Mouse (Mus musculus) right cerebral cortex, postnatal 4 days (tissue): ENCODE data around the gene Mrpl38.
"Not testable (repeated sequence)": the region's sequence is repeated elsewhere in the genome, so short reads cannot be mapped to it uniquely, and the experiment has no call there.

ENCODE experiments used
- DNase-seq: peaks from one replicate; pipeline ENCODE4 v3.0.0-alpha.2; 2022

The Mrpl38 gene

DNA sequence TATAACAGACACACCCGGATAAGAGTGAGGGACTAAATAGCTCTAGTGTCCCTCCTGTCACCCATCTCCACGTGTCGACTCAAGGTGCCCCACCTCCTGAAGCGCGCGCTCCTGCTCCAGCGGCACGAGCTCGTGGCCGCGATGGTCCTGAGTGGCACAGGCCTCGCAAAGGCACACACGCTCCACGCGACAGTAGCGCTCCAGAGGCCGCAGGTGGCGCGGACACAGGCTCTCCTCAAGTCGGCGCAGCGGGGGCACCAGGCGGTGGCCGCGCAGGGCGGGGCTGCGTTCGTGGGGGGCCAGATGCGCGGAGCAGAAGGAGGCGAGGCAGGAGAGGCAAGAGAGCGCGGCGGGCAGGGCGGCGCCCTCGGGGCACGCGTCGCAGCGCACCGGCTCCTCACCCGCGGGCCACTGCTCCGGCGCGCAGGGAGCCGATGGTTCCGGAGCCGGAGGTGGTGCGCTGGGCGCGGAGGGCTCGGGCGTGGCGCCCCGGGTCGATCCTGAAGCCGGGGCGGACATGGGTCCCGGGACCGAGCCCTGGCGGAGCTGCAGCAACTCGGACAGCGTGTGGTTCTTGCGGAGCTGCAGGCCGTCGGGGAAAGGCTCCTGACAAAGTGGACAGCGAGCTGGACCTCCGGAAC, 29.1 kb downstream of the Mrpl38 start:
- no peak for DNase-seq

DNA sequence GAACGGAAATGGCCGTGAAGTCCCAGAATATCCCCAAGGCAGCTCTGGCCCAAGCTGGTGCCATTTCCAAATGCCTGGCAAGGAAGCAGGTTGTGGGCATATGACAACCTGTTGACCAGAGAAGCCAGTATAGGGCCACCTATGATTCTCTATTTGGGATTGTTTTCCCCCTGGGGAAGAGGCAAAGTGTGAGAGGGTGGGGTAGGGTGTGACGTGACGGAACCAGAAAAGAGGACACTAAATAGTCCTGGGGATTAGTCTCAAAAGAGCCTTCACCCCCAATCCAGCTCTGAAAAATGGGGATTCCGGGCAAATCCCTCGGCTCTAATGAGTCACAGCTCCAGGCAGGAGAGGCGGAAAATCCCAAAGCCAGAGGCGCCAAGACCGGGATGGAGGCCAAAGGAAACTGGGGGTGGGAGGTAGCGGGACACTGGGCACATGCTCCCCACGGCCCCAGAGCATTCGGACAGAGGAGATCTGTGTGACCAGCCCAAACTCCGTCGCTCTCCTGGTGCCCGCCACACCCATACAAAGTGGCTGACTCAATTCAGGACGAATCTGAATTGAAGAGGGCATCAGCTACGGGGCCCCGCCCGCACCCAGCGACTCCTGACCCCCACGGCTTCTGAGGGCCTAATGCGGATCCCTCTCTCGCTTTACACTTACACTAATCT, 30.1 kb downstream of the Mrpl38 start:
- DNase-seq: no peak

DNA sequence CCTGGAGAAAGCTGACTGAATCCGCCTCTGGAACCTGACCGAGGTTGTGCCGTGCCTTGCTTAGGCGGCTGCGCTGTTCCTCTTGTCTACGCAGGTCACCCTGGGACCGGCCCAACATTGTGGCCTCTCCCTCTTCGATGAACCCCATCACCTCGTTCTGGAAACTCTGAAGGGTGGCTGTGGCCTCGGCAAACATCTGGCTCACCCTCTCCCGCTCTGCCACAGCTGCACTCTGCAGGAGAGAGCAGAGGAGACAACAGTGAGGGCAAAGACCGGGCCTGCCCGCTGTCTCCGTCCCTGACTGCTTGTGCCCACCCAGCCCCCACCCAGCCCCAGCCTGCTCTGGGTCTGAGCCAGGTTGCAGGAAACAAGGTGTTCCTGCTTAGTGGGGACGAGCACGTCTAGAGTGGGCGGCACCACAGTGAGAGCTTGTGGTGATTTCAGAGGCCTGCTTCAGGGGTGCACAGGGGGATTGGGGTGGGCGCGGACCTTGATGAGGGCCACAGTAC, 30.8 kb downstream of the Mrpl38 start:
- no peak for DNase-seq

DNA sequence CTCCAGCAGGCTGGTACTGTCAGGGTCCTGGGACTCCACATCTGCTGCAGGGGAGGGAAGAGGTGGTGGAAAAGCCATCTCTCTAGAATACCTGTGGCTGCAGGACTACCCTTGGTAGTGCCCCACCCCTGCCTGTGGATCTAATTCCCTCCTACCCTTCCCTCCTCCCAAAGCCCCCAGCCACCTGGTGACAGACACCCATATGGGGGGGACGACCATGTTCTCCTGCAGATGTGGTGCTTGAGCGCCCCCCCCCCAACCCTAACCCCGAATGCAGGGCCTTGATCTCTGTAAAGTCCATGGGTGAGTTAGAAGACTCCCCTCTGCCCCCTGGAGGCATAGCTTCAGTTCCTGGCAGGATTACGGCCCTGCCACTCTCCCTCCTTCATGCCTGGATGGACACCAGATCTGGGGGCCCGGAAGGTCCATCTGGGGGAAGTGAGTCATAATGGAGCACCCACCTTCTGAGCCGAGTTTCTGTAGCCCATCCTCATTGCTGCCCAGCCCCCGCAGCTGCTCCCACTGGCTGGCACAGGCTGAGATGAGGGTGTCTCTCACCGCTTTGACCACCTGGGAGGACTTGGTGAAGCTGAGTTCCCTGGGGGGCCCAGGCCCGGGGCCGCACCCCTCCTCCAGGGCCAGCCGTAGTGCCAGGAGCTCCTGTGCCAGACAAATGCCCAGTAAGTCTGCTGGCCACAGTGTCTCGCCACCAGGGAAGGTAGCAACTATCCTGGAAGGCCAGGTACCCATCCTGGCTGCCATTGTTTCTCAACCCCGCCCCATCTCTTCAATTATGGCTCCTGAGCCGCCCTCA, 31.5 kb downstream of the Mrpl38 start:
- no peak for DNase-seq

DNA sequence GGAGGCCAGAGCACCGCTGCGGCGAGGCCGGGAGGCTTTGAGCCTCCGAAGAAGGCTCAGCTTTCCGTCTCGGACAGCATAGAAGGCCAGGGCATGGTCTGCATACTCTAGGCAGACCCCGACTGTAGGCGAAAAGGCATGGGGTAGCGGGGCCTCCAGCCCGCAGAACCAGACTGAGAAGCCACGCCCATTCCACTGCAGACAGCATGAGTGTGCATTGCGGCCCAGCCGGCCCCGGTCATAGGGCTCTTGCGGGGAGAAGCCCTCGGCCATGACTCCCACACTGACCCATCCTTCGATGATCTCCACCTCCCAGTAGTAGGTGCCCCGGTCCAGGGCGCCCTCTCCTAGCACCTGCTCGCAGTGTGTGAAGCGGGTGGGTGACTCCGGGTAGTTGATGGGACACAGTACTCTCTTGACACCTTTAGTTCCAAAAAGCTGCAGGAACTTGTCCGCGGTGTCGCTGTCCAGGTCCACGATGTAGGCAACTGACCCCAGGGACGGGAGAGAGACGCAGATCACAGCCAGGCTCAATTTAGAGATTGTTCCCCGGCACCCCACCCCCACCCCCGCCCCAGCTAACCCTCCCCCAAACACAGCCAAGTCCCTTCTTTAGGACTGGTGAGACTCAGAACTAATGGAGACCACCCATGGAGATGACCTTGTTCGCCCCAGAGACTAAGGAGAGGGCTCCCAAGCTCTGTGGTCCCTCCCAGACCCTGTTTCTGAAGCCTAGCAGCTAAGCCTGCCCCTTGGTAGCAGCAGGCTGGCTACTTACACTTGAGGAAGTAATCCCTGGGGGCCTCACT, 32.3 kb downstream of the Mrpl38 start:
- DNase-seq: no peak

DNA sequence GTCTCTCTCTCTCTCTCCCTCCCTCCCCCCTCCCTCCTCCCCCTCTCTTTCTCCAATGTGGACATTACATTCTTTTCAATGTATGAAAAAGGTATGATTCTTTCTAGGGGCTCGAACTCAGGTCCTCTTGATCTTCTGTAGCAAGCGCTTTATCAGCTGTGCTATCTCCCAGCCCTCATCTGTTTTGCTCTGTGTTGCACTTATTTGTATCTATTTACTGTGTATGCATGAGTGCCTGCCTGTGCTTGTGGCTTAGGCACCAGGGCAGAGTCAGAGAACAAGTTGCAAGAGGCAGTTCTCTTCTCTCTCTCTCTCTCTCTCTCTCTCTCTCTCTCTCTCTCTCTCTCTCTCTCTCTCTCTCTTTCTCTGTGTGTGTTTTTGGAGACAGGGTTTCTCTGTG, 33.6 kb downstream of the Mrpl38 start:
- DNase-seq: no peak

DNA sequence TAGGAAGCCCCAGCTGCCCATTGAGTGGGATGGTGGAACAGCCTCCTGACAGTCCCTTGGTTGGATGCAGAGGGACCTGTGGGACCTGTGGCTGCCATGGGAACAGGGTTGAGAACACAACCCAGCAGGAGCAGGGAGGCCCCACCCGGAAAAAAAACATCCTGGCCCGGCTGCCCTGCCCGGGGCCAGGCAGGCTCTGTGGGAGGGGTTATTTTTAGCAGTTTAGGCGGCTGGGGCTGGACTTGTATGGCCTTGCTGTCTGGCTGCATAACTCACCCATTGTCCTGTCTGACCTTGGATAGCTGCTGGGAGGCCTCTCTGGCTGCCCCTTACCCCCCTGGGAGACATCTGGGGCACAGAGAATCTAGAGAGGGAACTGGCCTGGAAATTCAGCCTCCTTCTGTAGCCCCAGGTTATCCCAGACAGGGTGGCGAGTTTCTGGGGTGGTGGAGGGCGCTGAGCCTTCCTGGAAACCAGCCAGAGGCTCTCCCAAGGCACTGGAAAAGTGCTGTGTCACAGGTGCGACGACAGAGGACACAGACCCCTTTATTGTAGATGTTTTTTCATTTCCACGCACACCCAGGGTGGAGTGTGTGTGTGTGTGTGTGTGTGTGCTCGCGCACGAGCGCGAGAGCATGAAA, 34.5 kb downstream of the Mrpl38 start:
- DNase-seq: no peak

DNA sequence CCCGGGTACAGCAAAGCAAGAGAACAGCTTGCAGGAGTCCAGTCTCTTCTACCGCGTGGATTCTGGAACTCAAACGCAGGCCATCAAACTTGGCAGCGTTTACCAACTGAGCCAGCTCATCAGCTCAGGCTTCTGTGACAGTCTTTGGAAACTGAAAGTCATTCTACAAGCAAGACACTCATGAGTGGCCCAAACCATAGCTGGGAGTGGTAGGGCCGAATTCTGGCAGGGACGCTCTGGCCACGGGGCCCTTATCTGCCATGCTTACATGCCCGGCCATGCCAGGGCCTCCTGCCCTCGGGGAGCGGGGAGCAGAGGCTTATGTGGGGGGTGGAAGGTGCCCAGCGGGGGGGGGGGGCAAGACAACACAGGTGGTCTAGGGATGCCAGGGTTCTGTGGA, 35.1 kb downstream of the Mrpl38 start:
- no peak for DNase-seq

DNA sequence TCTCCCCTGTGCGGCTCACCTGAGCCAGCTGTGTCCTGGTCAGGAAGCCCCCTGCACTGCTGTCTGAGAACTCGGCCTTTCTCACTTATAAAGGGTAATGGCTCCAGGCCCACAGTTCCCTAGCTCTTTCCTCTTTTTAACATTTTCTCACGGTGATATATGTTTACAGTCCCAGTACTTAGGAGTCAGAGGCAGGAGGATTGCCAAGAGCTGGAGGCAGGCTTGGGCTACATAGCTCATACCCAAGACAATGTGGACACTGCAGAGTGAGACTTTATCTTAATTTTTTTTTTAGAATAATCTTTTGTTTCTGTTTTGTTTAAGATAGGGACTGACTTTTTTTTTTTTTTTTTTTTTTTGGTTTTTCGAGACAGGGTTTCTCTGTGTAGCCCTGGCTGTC, 36.2 kb downstream of the Mrpl38 start:
- no peak for DNase-seq

DNA sequence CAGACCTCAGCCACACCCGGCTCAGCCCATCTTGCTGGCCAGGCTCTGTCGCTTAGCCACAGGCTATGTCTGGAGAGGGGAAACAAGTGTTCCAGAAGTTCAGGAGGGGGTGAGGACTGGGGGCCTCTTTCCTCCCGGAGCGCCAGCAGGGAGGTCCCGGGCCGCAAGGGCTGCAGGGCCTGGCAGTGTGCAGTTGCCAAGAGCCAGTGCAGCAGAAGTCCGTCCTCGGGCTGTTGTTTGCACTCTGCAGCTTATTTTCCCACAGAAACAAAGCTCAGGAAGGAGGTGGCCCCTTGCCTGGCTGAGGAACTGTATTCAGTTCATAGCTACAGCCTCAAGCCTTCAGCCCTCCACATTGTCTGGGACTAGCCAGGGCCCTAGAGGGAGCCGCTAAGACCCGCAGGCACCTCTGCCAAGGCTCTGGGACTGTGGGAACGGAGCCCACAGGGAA, 36.7 kb downstream of the Mrpl38 start:
- DNase-seq: no peak

DNA sequence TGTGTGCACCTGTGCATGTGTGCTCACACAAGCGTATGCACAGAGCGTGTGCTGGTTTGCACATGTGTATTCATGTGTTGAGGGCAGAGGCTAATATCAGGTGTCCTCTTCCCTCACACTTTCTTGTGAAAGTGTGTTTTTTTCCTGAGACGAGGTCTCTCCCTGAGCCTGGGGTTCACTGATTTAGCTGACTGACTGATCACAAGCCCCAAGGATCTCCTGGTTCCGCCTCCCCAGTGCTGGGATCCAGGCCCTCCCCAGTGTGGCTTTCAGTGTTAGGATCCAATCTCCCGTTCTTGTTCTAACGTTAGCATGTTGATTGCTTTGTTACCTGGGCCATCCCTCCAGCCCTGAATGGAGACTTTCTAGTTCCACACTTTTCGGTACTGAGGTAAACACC, 37.8 kb downstream of the Mrpl38 start:
- no peak for DNase-seq

DNA sequence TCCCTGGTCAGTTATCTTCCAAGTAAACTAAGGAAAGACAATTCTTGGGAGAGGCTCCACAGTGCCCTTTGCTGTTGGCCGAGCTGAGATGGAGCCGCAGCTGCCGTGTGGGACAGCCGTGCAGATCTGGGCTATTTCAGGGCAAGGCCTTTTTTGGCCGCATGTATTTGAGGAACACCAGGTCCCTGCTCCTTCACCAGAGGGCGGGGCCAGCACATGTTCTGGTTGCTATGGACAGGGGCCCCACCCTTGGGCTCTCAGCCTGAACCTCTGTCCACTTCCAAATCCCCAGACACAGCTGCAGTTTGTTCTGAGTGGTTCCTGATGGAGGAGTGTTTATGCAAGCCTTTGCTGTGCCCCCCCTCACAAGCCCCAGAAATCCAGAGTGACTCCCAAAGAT, 38.3 kb downstream of the Mrpl38 start:
- DNase-seq: no peak

DNA sequence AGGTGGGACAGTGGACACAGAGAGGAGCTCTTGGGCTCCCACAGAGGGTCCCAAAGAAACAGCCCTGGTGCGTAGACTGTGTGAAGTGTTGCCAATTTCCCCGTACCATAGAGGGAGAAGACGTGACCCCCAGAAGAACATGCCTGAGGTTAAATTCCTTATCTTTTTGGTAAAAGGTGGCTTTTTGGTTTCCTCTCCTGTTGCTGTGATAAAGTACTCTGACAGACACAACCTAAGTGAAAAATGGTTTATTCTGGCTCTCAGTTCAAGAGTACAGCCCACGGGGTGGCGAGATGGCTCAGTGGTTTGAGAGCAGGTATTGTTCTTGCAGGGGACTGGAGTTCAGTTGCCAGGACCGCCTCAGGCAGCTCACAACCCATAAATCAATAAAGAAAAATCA, 39.2 kb downstream of the Mrpl38 start:
- DNase-seq: no peak

DNA sequence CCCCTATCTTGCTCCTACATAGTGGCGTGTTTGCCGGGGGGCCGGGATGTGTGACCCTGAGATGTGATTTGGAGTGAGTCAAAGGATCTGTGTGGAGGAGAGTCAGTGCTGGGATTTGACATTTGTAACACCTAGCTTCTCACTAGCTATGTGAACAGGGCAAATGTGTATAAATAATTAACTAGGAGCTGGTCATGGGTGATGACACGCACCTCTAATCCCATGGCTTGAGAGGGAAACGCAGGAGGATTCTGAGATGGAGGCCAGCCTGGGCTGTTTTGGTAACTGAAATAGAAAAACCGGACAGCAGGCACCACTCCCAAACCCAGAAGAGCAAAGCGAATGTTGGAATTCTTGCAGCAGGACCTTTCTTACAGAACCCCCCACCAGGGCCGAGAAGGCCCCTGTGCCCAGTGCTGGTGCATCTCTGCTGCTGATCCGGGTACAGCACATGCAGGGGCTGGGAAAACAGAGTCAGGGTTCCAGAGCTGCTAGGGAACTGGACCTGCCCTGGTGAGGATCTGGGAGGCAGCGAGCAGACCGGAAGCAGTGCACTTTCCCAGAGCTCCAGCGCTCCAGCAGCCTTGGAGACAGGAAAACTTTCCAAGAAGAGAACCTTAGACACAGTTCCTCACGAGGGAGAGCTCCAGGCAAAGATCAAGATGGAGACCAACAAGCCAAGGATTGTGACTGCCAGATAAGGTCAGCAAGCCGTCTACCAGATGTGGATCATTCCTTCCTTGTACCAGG, 39.8 kb downstream of the Mrpl38 start:
- no peak for DNase-seq

DNA sequence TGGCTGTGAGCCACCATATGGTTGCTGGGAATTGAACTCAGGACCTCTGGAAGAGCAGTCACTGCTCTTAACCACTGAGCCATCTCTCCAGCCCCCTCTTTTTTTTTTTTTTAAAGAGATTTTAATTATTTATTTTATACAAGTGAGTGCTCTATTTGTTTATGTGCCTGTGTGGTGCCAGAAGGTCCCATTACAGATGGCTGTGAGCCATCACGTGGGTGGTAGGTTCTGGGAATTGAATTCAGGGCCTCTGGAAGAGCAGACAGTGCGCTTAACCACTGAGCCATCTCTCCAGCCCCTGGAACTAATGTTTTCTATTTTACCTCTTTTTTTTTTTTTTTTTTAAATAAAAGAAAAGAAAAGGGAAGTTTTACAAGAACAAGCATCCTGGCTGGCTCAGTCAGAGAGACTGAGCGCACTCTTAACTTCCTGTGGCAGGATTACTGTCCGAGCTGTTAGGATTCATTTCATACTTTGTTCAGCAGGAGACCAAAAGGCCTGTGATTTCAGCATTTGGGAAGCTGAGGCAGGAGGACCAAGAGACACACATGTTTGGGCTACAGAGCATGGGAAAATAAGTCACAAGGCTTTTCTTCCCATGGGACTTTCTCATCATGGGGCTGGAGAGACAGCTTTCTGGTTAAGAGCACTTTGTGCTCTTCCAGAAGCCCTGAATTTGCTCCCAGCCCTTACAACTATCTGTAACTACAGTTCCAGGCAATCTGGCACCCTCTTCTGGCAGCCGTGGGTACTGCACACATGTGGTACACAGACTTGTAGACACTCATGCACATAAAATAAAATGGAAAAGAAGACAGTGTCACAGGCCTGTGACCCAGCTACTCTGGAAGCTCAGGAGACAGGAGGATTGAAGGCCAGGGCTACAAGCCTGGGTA, 42.2 kb downstream of the Mrpl38 start:
- DNase-seq: no peak

DNA sequence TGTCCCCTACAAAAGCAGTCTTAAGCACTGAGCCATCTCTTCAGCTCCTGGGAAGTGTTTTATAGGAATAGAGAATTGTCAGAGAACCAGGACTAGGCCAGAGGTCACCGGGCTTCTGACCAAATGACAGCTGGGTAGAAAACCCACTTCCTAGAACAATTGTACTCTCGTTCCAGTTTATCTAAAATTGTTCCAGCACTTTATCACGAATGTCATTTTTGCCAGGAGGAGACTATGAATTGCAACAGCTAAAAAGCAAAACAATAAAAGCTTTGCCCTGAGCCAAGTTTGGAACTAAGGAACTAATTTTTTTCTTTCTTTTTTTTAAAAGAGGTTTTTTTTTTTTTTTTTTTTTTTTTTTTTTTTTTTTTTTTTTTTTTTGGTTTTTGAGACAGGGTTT, 43.1 kb downstream of the Mrpl38 start:
- DNase-seq: no peak

DNA sequence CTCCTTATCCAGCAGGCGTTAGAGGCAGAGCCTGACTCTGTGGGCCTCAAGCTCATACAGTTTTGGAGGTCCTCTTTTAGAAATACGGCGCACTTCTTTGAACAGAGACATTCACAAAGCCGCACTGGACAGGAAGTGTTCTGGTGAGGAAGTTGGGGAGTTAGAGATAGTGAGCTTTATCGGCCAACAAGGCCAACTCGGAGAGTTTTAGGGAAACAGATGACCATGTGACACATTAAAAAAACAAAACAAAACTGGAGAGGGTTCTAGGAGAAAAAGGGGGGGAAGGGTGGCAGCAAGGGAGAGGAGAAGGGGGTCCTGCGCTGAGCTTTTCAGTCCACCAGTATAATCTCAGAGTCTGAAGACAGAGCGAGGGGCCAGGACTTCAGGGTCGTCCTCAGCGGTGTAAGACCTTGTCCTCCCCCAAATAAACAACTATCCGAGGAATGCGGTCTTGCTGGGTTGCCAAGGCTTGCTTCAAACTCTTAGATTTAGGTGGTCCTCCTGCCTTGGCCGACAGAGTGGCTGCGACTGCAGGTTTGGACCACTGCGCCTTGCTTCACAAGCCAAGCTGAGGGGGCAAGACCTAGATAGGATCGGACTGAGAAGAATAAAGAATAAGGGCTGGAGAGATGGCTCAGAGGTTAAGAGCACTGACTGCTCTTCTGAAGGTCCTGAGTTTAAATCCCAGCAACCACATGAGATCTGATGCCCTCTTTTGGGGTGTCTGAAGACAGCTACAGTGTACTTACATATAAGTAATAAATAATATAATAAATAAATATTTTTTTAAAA, 44.7 kb downstream of the Mrpl38 start:
- no peak for DNase-seq

DNA sequence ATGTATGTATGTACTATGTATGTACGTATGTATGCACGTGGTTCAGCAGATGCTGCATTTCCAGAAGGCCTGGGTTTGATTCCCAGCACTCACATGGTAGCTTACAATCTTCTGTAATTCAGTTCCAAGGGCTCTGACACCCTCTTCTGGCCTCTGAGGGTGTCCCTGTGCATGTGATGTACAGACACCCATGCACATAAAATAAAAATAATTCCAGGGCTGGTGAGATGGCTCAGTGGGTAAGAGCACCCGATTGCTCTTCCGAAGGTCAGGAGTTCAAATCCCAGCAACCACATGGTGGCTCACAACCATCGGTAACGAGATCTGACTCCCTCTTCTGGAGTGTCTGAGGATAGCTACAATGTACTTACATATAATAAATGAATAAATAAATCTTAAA, 45.7 kb downstream of the Mrpl38 start:
- not testable (repeated sequence) for DNase-seq

DNA sequence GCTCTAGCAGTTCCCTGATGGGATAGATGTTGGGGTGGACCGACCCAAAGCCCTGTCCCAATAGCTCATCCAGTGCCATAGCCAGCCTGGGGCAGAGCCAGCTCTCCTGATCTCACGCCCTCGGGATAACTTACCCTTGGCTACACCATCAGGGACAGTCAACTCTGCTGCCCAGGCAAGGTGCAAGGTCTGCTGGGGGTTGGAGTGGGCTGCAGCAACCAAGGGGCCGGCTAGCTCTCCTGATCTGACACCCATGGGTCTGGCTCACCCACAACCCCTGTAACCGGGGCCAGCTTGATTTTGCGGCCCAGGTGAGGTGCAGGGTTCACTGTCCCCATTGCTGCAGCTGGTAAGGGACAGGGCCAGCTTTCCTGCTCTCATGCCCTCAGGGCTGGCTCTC, 47.1 kb downstream of the Mrpl38 start:
- DNase-seq: no peak

DNA sequence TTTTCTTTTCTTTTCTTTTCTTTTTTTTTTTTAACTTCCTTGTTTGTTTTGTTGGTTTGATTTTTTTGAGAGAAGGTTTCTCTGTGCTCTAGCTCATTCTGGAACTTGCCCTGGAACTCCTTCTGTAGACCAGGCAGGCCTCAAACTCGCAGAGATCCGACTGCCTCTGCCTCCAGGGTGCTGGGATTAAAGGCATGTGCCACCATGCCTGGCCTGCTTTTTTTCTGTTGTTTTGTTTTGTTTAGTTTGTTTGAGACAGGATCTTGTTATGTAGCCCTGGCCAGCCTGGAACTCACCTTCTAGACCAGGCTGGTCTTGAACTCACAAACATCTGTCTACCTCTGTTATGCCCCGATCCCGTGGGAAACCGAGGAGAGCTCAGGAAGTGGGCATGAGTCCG, 49.1 kb downstream of the Mrpl38 start:
- no peak for DNase-seq
